Mouse (Mus musculus) intestine, embryonic 15.5 days (tissue): Measurements from ENCODE around the gene Wdr66. TPM values are rescaled to one million over a fixed set of nuclear protein-coding genes. Genes with fewer than 3 reads are reported as not detected.

Experiments used
- ATAC-seq: fragments of 200-750 bp; cut with Nextera tagmentation; 2 replicates; pipeline ENCODE4 v1.8.0; 2017; ENCODE audit warnings: moderate TSS enrichment, moderate library complexity
- H3K27ac ChIP-seq: fragments of 300-500 bp; sonication (generic); 2 replicates; pipeline ENCODE4 v1.5.1; 2015; ENCODE audit warnings: mild to moderate bottlenecking, inconsistent platforms
- H3K27me3 ChIP-seq: fragments of 300-500 bp; sonication (generic); replicated peaks from 2 replicates; pipeline ENCODE4 v1.6.1; 2015; ENCODE audit warnings: inconsistent platforms
- H3K36me3 ChIP-seq: fragments of 300-500 bp; sonication (generic); 2 replicates; pipeline ENCODE4 v1.6.1; 2015; ENCODE audit warnings: inconsistent platforms
- H3K4me1 ChIP-seq: fragments of 300-500 bp; sonication (generic); replicated peaks from 2 replicates; pipeline ENCODE4 v1.6.1; 2015; ENCODE audit warnings: inconsistent platforms
- H3K4me2 ChIP-seq: fragments of 300-500 bp; sonication (generic); replicated peaks from 2 replicates; pipeline ENCODE4 v1.6.1; 2015; ENCODE audit warnings: mild to moderate bottlenecking, inconsistent platforms
- H3K4me3 ChIP-seq: fragments of 300-500 bp; sonication (generic); replicated peaks from 2 replicates; pipeline ENCODE4 v1.5.1; 2015; ENCODE audit warnings: inconsistent platforms
- H3K9ac ChIP-seq: fragments of 300-500 bp; sonication (generic); 2 replicates; pipeline ENCODE4 v1.6.1; 2015; ENCODE audit warnings: inconsistent platforms
- H3K9me3 ChIP-seq: fragments of 300-500 bp; sonication (generic); 2 replicates; pipeline ENCODE4 v1.6.1; 2016; ENCODE audit warnings: inconsistent platforms
- WGBS: fragments of 180-500 bp; shearing (Covaris S2); methylation state at CpG from one replicate; pipeline ENCODE4 v1.1.7; 2015; 5-methylcytosine and 5-hydroxymethylcytosine counted together
- polyA plus RNA-seq: library from polyadenylated mRNA; unstranded; fragments of >200 nt; fragmentation: Nextera tagmentation; extraction: Ambion mirVana; gene quantifications from 2 replicates; pipeline ENCODE4 v1.2.1, GENCODE M21; 2015

Gene Wdr66
- polyA plus RNA-seq, 1 experiment from 2014 or later: 0.79 TPM

- no peak overlapping the region for H3K4me2 ChIP-seq
- ATAC-seq: no peak
- H3K4me3 ChIP-seq: no peak overlapping the region
- H3K27me3 ChIP-seq: no peaks in the 10 kb centered on the region
- H3K27ac ChIP-seq: no peak overlapping the region
- no peaks in the 10 kb centered on the region for H3K9me3 ChIP-seq
- WGBS: 85% methylated on average over 9 of the region's 9 CpGs
- no peak overlapping the region for H3K9ac ChIP-seq
- peaks cover 8% of the 10 kb centered on the region; the same call in 1 of the 2 replicates for H3K36me3 ChIP-seq
- no peaks in the 10 kb centered on the region for H3K4me1 ChIP-seq
These were observed 15.5 kb upstream of the Wdr66 start for GRCm38 (mm10) chr5:123236426-123236825.

DNA sequence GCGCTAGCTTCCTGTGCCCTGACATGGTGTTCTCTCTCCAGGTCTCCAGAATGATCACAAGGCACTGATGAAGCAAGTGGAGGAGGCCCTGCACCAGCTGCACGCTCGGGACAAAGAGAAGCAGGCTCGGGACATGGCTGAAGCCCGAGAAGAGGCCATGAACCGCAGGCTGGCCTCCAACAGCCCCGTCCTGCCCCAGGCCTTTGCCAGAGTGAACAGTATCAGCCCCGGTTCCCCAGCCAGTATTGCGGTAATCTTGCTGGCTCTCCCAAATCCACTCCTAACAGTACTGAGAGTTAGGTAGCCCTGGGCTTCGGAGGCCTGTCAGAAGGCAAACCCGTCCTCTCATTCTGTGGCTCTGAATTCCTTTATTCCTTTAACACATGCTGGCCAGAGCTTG lies 12.4 kb upstream of the Wdr66 start:
- no peak for ATAC-seq
- Histone ChIP-seq H3K9ac (no peak overlapping the region), H3K4me1 (no peaks in the 10 kb centered on the region), H3K4me3 (no peak overlapping the region), H3K27ac (no peak overlapping the region), H3K27me3 (no peaks in the 10 kb centered on the region), H3K9me3 (no peaks in the 10 kb centered on the region), H3K36me3 (peaks cover 19% of the 10 kb centered on the region), H3K4me2 (no peak overlapping the region)
- WGBS: 92% methylated on average over 11 of the region's 11 CpGs

DNA sequence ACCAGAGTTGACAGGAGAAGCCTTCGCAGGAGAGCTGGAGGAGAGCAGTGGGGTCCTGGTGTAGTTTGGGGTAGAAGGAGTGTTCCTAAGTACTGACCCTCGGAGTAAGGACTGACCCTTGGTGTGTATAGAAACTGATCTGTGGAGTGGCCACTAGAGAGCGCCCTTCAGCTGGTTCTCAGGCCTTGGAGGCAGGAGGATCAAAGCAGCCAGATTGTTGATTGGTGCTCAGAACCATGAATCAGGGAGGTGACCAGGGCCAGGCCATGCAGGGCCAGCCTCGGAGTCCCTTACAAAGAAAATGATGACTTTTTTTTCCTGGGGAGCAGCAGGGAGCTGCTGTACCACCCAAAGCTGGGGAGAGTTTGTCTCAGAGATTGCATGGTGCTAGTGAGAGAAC lies 6.4 kb upstream of the Wdr66 start:
- no peak overlapping the region for H3K9ac ChIP-seq
- no peaks in the 10 kb centered on the region for H3K9me3 ChIP-seq
- 28% methylated on average over 4 of the region's 4 CpGs for WGBS
- no peak overlapping the region for H3K27ac ChIP-seq
- H3K4me2 ChIP-seq: no peak overlapping the region
- ATAC-seq: 0 out of 2 replicates have a peak, but pooled peaks have one; percentile 31
- H3K36me3 ChIP-seq: peaks cover 18% of the 10 kb centered on the region
- no peaks in the 10 kb centered on the region for H3K27me3 ChIP-seq
- no peak overlapping the region for H3K4me3 ChIP-seq
- H3K4me1 ChIP-seq: no peaks in the 10 kb centered on the region

DNA sequence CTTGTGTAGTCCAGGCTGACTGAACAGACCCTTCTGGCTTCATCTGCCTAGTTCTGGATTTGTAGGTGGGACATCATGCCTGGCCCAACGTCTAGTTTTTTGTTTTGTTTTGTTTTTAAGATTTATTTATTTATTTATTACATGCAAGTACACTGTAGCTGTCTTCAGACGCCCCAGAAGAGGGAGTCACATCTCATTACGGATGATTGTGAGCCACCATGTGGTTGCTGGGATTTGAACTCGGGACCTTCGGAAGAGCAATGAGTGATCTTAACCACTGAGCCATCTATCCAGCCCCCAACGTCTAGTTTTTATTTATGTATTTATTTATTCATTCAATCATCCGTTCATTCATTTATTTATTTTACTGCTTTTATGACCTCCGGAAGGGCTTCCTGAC lies 512 bp upstream of the Wdr66 start:
- no peak overlapping the region for H3K27ac ChIP-seq
- H3K4me1 ChIP-seq: peaks cover 5% of the 10 kb centered on the region
- H3K36me3 ChIP-seq: peaks cover 5% of the 10 kb centered on the region; the same call in 1 of the 2 replicates
- H3K4me2 ChIP-seq: peak overlapping the region; percentile 60; the same call in 1 of the 2 replicates
- 61% methylated on average over 8 of the region's 8 CpGs for WGBS
- no peaks in the 10 kb centered on the region for H3K27me3 ChIP-seq
- H3K9me3 ChIP-seq: no peaks in the 10 kb centered on the region
- no peak; the same call in 1 of the 2 replicates for ATAC-seq
- H3K4me3 ChIP-seq: no peak overlapping the region
- no peak overlapping the region for H3K9ac ChIP-seq

GRCm38 (mm10) chr5:123256841-123257755 lies 5.2 kb downstream of the Wdr66 start:
- H3K4me1 ChIP-seq: peaks cover 1% of the 10 kb centered on the region; the same call in 1 of the 2 replicates
- 23% methylated on average over 23 of the region's 23 CpGs for WGBS
- no peaks in the 10 kb centered on the region for H3K27me3 ChIP-seq
- H3K27ac ChIP-seq: peak overlapping the region; percentile 59
- no peaks in the 10 kb centered on the region for H3K9me3 ChIP-seq
- H3K36me3 ChIP-seq: no peaks in the 10 kb centered on the region
- no peak for ATAC-seq
- H3K4me2 ChIP-seq: peak overlapping the region; percentile 48
- H3K4me3 ChIP-seq: 0 out of 2 replicates have a peak overlapping the region, but pooled peaks have one; percentile 4
- H3K9ac ChIP-seq: no peak overlapping the region

GRCm38 (mm10) chr5:123258990-123259389 lies 7.1 kb downstream of the Wdr66 start:
- no peak for ATAC-seq
- Histone ChIP-seq H3K4me2 (no peak overlapping the region), H3K9ac (no peak overlapping the region), H3K36me3 (no peaks in the 10 kb centered on the region), H3K4me1 (no peaks in the 10 kb centered on the region), H3K27ac (no peak overlapping the region), H3K9me3 (no peaks in the 10 kb centered on the region), H3K27me3 (no peaks in the 10 kb centered on the region), H3K4me3 (no peak overlapping the region)
- WGBS: 58% methylated on average over 5 of the region's 5 CpGs

DNA sequence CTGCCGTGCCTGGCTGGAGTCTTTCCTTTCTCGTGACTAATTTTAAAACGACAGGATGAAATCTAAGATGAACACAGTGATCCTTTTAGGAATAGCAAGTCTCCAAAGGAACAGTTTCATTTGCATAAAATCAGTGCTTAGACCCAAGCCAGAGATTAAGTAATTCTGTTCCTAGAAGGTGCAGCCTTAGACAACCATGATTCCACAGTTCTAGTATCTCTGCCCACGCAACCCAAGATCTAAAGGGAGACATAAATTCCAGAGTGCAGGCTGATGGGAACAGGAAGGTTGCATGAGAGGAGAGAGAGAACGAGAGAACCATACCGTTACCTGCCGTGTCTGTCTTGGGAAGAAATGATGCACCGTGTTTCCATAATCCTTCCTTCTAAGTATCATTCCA lies 8.8 kb downstream of the Wdr66 start:
- H3K9ac ChIP-seq: no peak overlapping the region
- H3K36me3 ChIP-seq: no peaks in the 10 kb centered on the region
- 80% methylated on average over 8 of the region's 8 CpGs for WGBS
- no peaks in the 10 kb centered on the region for H3K27me3 ChIP-seq
- H3K4me2 ChIP-seq: no peak overlapping the region
- H3K4me3 ChIP-seq: no peak overlapping the region
- H3K4me1 ChIP-seq: no peaks in the 10 kb centered on the region
- no peak overlapping the region for H3K27ac ChIP-seq
- no peaks in the 10 kb centered on the region for H3K9me3 ChIP-seq
- ATAC-seq: no peak

DNA sequence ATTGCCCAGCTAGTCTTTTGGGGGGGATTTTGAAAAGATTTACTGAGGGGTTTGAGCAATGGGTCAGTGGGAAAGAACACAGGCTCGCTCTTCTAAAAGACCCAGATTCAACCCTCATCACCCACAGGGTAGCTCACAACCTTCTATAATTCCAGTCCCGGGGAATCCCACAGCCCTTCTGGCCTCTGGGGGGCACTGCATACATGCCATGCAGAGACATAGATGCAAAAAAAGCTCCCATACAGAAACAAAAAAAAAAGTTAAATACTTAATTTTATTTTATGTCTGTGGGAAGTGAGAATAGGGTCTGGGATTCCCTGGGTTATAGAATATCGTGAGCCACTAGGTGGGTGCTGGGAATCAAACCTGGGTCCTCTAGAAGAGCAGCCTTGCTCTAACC lies 15.0 kb downstream of the Wdr66 start:
- Histone ChIP-seq H3K4me3 (no peak overlapping the region), H3K9me3 (no peaks in the 10 kb centered on the region), H3K4me1 (no peaks in the 10 kb centered on the region), H3K27me3 (no peaks in the 10 kb centered on the region), H3K27ac (no peak overlapping the region), H3K4me2 (no peak overlapping the region), H3K36me3 (no peaks in the 10 kb centered on the region), H3K9ac (no peak overlapping the region)
- WGBS: 85% methylated on average over 3 of the region's 3 CpGs
- ATAC-seq: no peak

DNA sequence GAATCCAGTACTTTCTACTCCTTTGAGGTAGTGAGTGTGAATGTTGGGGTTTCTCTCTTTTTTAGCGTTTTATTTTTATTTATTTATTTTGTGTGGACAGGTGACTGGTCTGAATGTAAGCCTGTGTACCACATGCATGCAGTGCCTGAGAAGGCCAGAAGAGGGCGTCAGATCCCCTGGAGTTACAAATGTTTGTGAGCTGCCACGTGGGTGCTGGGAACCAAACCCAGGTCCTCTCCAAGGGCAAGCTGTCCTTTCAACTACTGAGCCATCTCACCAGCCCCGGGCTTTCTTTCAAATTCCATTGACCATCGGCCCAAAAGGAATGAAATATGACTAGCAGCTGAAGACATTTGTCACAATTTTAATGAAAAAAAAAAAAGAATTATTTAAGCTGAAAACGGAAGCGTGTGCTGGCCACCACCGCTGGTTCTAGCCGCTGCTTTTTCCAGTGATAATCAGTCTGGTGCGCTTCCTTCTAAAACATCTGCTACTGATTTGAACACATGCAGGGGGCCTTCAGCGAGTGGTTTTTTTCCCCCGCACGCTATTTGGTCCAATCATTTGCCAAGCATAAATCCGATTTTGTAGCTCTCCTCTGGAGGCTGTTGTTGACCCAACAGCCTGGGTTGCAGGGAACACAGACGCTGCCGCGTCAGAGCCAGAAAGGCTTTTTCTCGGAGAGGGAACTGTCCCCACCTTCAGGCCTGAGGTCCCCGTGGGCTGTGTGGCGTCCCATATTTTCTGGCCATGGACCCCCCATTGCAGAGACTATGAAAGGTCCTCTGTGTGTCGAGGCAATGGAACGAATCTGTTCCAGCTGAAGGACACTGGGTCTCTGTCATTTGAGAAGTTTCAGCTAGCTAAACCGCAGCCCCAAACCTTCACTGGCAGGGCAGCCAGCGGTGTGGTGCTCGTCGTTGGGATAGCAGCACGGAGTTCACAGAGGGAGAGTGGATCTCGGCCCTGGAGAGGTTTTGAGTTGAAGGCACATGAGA lies 16.9 kb downstream of the Wdr66 start:
- no peaks in the 10 kb centered on the region for H3K36me3 ChIP-seq
- no peak overlapping the region for H3K9ac ChIP-seq
- H3K4me1 ChIP-seq: no peaks in the 10 kb centered on the region
- H3K27me3 ChIP-seq: no peaks in the 10 kb centered on the region
- H3K27ac ChIP-seq: no peak overlapping the region
- H3K9me3 ChIP-seq: no peaks in the 10 kb centered on the region
- no peak for ATAC-seq
- no peak overlapping the region for H3K4me2 ChIP-seq
- H3K4me3 ChIP-seq: no peak overlapping the region
- WGBS: 80% methylated on average over 28 of the region's 28 CpGs

DNA sequence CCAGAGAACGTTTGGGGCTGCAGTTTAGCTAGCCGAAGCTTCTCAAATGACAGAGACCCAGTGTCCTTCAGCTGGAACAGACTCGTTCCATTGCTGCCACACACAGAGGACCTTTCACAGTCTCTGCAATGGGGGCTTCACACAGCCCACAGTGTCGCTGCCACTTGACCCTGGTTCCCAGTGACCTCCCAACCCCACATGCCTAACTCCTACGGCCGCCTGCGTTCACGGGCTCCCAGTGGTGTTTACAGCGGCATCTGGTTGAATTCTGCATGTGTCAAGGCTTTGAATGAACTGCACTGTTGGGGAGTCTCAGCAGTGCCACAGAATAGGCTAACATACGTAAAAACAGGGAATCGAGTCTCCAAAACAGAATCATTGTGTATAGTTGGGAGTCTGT lies 19.0 kb downstream of the Wdr66 start:
- Histone ChIP-seq H3K4me1 (no peaks in the 10 kb centered on the region), H3K4me3 (no peak overlapping the region), H3K27me3 (no peaks in the 10 kb centered on the region), H3K27ac (no peak overlapping the region), H3K4me2 (no peak overlapping the region), H3K36me3 (no peaks in the 10 kb centered on the region), H3K9me3 (no peaks in the 10 kb centered on the region), H3K9ac (no peak overlapping the region)
- 71% methylated on average over 11 of the region's 11 CpGs for WGBS
- ATAC-seq: no peak

DNA sequence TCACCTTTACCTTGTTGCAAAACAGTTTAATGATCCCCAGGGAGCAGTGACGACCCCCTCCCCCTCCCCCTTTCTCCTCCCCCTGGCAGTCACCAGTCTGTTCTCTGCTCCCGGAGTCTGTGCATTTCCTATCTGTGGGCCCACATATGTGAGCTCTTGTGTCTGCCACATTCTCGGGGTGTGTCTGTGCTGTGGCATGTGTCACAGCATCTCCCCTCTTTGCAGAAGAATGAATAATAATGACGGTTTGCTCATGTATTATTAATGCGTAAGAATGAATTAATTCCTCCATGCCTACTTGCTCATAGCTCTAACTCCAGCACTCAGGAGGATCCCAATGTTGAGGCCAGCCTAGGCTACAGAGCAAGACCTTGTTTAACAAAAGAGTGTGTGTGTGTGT lies 21.0 kb downstream of the Wdr66 start:
- ATAC-seq: no peak
- Histone ChIP-seq H3K4me3 (no peak overlapping the region), H3K36me3 (no peaks in the 10 kb centered on the region), H3K27ac (no peak overlapping the region), H3K27me3 (no peaks in the 10 kb centered on the region), H3K4me1 (0 out of 2 replicates have a peak, but pooled peaks cover 4% of the 10 kb centered on the region), H3K9ac (no peak overlapping the region), H3K4me2 (no peak overlapping the region), H3K9me3 (no peaks in the 10 kb centered on the region)
- 88% methylated on average over 5 of the region's 5 CpGs for WGBS
